Mouse (Mus musculus): Measurements from ENCODE around the gene Pithd1. TPM values are rescaled to one million over a fixed set of nuclear protein-coding genes. Genes with fewer than 3 reads are reported as not detected.

The Pithd1 gene
- polyA plus RNA-seq, 1 experiment from 2014 or later = 61.5 TPM

DNA sequence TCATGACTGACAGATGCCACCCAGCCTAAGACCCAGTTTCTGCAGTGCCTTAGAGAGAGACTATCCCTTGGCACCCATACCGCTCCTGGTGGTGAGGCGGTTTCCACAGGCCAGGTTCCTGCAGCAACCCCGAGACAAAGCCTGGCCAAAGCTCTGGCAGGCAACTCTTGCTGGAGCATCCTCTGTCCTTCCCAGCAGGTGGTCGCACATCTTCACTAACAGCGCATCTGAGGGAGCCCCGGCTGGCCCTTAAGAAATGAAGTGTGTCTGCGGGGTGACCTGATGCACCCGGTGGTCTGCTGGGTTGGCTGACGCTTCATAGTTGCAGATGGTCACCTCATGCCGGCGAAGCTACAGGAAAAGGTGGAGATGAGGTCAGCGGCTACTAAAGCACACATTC is 10.9 kb downstream of the Pithd1 start:
- Histone ChIP-seq H3K9ac (no peak overlapping the region), H3K9me3 (ENCODE audit: low read depth, low read length) (no peaks in the 10 kb centered on the region), H3K27ac (ENCODE audit: low read depth) (no peak overlapping the region), H3K4me1 (ENCODE audit: insufficient read depth) (no peaks in the 10 kb centered on the region), H3K27me3 (ENCODE audit: insufficient read depth, low read length) (no peaks in the 10 kb centered on the region), H3K4me3 (ENCODE audit: low read depth, low read length) (no peak overlapping the region), H3K36me3 (ENCODE audit: insufficient read depth) (peaks cover 43% of the 10 kb centered on the region), H3K4me2 (no peak overlapping the region)
- TF ChIP-seq CTCF (IDR thresholded peaks at IDR 0.05; ENCODE audit: low read depth) = no peak
- no peak for DNase-seq
- WGBS = 89% methylated on average over 12 of the region's 12 CpGs
- ATAC-seq (ENCODE audit: insufficient read depth) = no peak

DNA sequence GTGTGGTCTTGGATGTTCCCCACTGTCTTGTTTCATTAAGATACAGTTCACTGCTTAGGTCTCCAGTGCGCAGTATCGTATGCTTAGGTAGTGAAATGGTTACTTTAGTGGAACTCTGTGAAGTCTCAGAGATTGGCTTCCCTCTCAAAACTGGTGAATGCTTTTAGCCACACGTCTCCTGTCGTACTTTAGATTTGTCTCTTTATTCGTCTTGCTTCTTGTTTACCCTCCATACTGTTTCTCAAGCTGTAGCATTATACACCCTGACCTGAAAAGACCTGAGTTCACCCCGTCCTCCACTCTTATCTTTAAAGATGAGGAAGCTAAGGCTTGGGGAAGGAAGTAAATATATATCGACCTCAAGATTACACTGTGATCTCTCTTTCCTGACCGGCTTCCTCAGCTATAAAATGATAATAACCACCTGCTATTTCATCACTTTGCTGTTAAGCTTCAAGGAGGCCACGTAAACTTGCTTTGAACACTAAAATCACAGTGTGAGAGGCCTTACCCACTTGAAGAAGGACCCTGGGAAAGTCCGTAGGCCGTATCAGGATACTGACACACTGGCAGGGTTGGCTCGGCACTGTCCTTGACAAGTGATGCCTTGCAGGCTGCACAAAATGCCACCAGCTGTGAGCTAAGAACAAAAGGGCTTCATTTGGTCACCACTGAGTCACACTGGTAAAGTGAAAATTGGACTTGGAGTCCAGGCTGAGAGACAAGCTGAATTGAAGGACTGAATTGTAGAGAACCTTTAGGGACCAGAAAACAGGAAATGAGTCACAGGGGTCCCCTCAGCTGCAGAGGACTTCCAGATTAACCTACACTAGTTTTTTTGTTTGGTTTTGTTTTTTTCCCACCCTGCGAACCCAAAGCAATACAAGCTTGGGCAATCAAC is 13.9 kb downstream of the Pithd1 start:
- Histone ChIP-seq H3K9ac (peak overlapping the region; percentile 85; the same call in 1 of the 2 replicates), H3K27ac (ENCODE audit: low read depth) (no peak overlapping the region), H3K4me1 (ENCODE audit: insufficient read depth) (no peaks in the 10 kb centered on the region), H3K36me3 (ENCODE audit: insufficient read depth) (peaks cover 54% of the 10 kb centered on the region), H3K4me3 (ENCODE audit: low read depth, low read length) (peak overlapping the region; percentile 89), H3K9me3 (ENCODE audit: low read depth, low read length) (no peaks in the 10 kb centered on the region), H3K27me3 (ENCODE audit: insufficient read depth, low read length) (no peaks in the 10 kb centered on the region), H3K4me2 (peak overlapping the region; percentile 86)
- no peak for TF ChIP-seq CTCF (IDR thresholded peaks at IDR 0.05; ENCODE audit: low read depth)
- no peak for ATAC-seq (ENCODE audit: insufficient read depth)
- DNase-seq = no peak
- WGBS = 57% methylated on average over 13 of the region's 13 CpGs

DNA sequence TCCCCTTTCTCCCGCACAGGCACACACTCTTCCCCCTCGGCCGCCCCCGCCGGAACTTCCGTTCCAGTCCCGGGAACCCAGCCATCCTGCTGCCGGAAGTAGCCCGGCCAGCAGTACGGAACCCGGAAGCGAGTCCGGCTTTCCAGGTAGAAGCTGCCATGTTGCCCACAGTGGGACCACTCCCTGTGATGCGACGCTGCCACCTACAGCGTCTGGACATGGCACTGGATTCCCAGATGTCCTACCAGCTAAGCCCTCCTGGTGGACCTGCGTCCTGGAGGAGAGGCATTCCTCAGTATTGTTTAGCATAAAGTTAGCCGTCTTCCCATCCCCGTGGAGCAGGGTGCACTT is 14.5 kb downstream of the Pithd1 start, which contains the start of gene Lypla2:
Gene Lypla2 (minus strand): TSS at position 71 of the 351 bp plus-strand sequence.
- whole genome bisulfite sequencing = 1% methylated on average over 18 of the region's 19 CpGs
- Histone ChIP-seq H3K4me3 (ENCODE audit: low read depth, low read length) (peak within 1 kb of the TSS; percentile 89), H3K27me3 (ENCODE audit: insufficient read depth, low read length) (no peaks in the 10 kb centered on the region), H3K4me2 (peak within 1 kb of the TSS; percentile 86), H3K36me3 (ENCODE audit: insufficient read depth) (peaks cover 60% of the 10 kb centered on the region), H3K9me3 (ENCODE audit: low read depth, low read length) (no peaks in the 10 kb centered on the region), H3K9ac (peak within 1 kb of the TSS; percentile 85), H3K4me1 (ENCODE audit: insufficient read depth) (no peaks in the 10 kb centered on the region), H3K27ac (ENCODE audit: low read depth) (peak within 1 kb of the TSS; percentile 43; the same call in 1 of the 2 replicates)
- DNase-seq (peak; percentile 91), ATAC-seq (ENCODE audit: insufficient read depth) (peak; percentile 79)
- TF ChIP-seq CTCF (IDR thresholded peaks at IDR 0.05; ENCODE audit: low read depth) = no peak

DNA sequence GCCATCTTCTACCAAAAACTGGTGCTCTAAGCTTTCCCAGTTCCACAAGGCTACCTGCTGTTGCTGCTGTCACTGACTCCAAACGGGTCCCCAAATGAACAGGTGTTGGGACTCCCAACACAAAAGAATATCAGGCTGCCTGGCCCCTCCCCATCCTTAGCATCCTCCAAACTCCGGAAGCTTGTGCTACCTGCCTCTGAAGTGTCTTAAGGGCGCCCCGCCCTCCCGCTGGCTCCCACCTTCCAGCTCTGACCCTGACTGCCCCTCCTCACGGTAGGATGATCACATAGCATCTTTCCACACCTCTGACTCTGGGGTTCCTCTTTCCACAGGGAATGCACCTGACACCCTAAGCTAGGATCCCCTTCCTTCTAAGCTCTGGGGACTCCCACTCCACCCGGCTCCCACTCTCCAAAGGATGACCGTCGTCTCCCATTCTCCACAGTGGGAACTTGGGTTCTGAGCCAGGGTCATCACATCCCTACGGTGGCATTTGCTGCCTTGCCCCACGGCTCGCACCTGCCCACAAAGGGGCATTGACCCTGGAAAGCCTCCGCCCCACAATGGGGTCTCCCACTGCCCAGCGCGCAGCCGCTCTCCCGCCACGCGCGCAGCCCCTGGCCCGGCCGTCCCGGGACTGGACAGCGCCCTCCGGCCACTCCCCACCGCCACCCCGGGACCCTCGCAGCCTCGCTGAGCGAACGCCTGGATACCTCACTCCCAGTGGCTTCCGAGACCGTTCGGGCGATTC is 15.1 kb downstream of the Pithd1 start:
- ATAC-seq (ENCODE audit: insufficient read depth) (peak; percentile 47), DNase-seq (no peak)
- peak overlapping the region; percentile 43; the same call in 1 of the 2 replicates for H3K27ac ChIP-seq (ENCODE audit: low read depth)
- H3K4me1 ChIP-seq (ENCODE audit: insufficient read depth) = no peaks in the 10 kb centered on the region
- H3K9me3 ChIP-seq (ENCODE audit: low read depth, low read length) = no peaks in the 10 kb centered on the region
- H3K27me3 ChIP-seq (ENCODE audit: insufficient read depth, low read length) = no peaks in the 10 kb centered on the region
- H3K4me3 ChIP-seq (ENCODE audit: low read depth, low read length) = peak overlapping the region; percentile 89
- peak overlapping the region; percentile 86 for H3K4me2 ChIP-seq
- H3K36me3 ChIP-seq (ENCODE audit: insufficient read depth) = peaks cover 62% of the 10 kb centered on the region
- TF ChIP-seq CTCF (IDR thresholded peaks at IDR 0.05; ENCODE audit: low read depth) = no peak
- under 1% methylated on average over 35 of the region's 35 CpGs for WGBS
- peak overlapping the region; percentile 85 for H3K9ac ChIP-seq

DNA sequence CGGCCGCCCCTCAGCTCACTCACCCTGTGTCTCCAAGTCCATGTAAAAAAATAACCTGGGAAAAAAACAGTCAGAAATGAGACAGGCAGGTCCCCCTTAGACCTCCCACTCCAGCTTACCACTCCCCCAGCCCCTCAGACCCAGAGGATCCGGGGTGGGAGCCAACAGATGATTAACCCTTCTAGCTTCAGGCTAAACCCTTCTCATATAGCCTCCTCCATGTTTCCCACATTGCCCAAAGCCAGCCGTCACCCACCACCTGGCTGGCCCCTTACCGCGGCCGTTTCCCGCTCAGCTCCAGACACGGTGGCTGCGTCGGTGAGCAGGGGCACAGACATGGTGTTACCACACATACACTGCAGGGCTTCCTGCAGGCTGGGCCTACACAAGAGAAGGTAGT is 16.5 kb downstream of the Pithd1 start:
- Histone ChIP-seq H3K4me1 (ENCODE audit: insufficient read depth) (no peaks in the 10 kb centered on the region), H3K9ac (no peak overlapping the region; the same call in 1 of the 2 replicates), H3K36me3 (ENCODE audit: insufficient read depth) (peaks cover 62% of the 10 kb centered on the region), H3K27ac (ENCODE audit: low read depth) (no peak overlapping the region), H3K27me3 (ENCODE audit: insufficient read depth, low read length) (no peaks in the 10 kb centered on the region), H3K4me3 (ENCODE audit: low read depth, low read length) (no peak overlapping the region), H3K4me2 (0 out of 2 replicates have a peak overlapping the region, but pooled peaks have one; percentile 86), H3K9me3 (ENCODE audit: low read depth, low read length) (no peaks in the 10 kb centered on the region)
- whole genome bisulfite sequencing = 89% methylated on average over 11 of the region's 11 CpGs
- TF ChIP-seq CTCF (IDR thresholded peaks at IDR 0.05; ENCODE audit: low read depth) = no peak
- no peak for DNase-seq
- no peak for ATAC-seq (ENCODE audit: insufficient read depth)

DNA sequence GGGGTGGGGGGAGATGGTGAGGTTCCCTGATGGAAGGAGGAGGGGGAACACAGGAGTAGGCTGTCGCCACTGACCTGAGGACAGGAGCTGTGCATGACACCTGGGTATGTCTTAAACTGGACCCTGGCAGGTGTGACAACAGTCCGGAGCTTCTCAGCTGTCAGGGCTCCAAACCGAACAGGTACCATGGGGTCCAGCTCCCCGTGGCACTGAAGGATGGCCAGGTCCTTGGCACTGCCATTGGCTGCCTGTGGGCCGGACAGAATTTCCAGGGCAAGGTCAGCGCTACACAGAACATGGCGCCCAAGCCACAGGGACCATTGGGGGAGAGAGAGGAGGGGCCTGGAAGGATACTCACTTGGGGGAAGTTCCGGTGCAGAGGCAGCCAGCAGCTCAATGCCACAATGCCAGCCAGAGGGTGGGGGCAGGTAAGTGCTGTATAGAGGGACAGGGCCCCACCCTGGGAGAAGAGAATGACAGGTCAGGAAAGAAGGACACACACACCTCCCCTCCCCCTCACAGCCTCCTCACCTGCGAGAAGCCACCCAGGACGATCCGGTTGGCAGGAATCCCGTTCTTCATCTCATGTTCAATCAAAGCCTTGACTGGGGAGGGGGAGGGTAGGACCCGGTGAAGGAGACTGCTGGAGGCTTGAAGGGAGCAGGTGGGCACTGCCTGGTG is 17.9 kb downstream of the Pithd1 start:
- Histone ChIP-seq H3K9me3 (ENCODE audit: low read depth, low read length) (no peaks in the 10 kb centered on the region), H3K4me2 (no peak overlapping the region), H3K36me3 (ENCODE audit: insufficient read depth) (peaks cover 52% of the 10 kb centered on the region), H3K27ac (ENCODE audit: low read depth) (no peak overlapping the region), H3K27me3 (ENCODE audit: insufficient read depth, low read length) (no peaks in the 10 kb centered on the region), H3K4me3 (ENCODE audit: low read depth, low read length) (no peak overlapping the region), H3K4me1 (ENCODE audit: insufficient read depth) (0 out of 2 replicates have a peak, but pooled peaks cover 3% of the 10 kb centered on the region), H3K9ac (no peak overlapping the region)
- DNase-seq (no peak), ATAC-seq (ENCODE audit: insufficient read depth) (no peak)
- WGBS = 83% methylated on average over 13 of the region's 13 CpGs
- TF ChIP-seq CTCF (IDR thresholded peaks at IDR 0.05; ENCODE audit: low read depth) = no peak
